Mouse (Mus musculus): Measurements from ENCODE around the gene Olfr1316.

GRCm38 (mm10) chr2:112134877-112135276 lies at the start of gene Olfr1316:
- TF ChIP-seq POLR2A (IDR thresholded peaks at IDR 0.05; ENCODE audit: extremely low read depth, insufficient read depth, low read length) = no peak
- no peak for TF ChIP-seq CTCF (IDR thresholded peaks at IDR 0.05; ENCODE audit: extremely low read depth, insufficient read depth, low read length)
